Mouse (Mus musculus): Measurements from ENCODE around the gene Cox20.
"Not testable (repeated sequence)": the region's sequence is repeated elsewhere in the genome, so short reads cannot be mapped to it uniquely, and the experiment has no call there.

Cox20 gene

GRCm38 (mm10) chr1:178320038-178320722 is 1.2 kb downstream of the Cox20 start:
- in situ Hi-C loops (cut with MboI, MseI): no loop called here

DNA sequence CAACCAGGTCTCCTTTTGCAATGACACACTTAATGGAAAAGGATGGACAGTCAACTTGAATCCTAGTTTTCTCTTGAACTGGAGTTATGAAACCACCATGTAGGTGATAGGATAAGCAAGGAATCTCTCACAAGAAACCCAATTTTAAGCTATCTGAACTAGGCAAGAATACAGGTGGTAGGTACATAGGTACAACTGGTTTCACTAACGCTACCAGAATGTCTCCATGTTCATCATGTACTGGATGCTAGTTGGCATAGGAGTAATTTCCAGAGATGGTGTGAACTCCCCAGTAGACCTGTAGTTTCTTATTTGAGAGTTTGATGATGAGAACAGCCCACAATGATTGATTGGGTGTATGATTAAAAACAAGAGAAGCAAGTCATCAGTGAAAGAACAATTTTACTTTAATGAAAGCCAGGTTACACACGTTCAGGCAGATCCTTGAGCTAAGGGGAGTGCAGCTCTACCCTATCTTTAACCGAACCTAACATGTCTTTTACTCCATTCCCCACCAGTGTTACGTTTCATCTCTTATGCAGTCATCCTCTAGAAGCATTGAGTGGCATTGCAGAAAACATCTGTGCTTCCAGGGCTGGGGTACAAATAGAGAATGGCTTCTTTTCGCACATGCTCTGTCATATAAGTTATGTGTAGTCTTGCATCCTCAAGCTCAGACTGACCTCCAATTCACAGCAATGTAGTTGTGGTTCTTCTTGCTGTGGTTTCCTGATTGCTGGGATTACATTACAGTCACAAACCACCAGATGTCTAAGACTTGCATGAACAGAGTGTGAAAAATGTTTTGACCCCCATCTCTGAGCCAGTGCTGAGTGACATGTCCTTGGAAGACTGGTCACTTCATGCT is 2.0 kb downstream of the Cox20 start:
- in situ Hi-C loops (cut with MboI, MseI): no loop called here

DNA sequence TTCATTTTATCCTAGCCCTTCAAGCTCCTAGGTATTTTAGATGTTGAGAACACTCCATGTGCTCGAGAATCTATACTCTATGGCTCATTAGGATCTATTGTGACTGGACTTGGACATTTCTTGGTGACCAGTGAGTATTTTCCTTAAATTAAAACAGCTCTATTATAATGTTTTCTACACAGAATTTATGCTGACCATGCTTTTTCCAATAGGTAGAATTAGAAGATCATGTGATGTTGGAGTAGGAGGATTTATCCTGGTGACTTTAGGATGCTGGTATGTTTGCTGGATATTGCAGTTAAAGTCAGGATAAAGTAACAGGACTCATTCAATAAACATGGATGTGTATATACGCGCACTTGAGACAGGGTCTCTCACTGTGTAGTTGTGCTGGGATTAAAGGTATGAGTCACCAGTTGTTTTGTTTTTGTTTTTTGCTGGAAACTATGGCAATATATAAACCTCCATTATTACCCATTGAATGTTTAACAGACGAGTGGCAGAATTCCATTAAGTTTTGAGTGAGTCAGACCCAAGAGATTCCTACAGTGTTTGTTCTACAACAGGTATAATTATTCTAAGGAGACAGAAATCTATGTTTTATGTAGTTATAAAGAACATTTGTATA is 2.9 kb downstream of the Cox20 start:
- in situ Hi-C loops (cut with MboI, MseI): no loop called here

DNA sequence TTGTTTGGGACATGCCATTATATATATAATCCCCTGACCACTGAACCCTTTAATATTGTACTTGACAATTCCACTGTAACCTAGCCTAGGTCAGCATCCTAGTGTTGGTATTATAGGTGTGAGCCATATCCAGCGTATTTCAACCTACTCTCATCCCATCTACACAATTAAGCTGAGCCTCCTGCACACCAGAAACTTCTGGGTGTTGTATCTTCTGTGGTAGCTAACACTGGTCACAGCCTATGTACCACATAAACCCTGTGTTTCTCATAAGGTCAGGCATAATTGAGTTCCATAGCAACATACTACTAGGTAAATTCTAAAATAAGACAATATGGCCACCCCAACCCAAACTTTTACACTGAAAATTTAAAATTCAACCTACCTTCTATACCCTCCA is 4.3 kb downstream of the Cox20 start:
- in situ Hi-C loops (cut with MboI, MseI): no loop called here

DNA sequence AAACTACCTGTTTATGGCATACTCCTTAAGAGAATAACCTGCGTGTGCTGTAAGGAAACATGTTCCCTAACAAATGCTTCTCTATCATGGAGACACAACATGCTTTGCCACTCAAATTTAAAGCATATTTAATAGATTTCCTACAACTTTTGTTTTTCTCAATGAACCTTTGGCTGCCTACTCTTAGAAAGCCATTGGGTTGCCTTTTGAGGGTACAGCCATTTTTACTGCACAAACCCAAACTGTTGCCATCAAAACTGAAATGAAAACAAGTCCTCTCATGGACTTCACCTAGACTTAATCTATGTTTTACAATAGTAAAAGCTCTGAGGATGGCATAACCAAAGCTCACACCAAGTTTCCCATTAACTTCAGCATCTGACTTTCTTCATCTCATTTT is 5.6 kb downstream of the Cox20 start:
- in situ Hi-C loops (cut with MboI, MseI): no loop called here

DNA sequence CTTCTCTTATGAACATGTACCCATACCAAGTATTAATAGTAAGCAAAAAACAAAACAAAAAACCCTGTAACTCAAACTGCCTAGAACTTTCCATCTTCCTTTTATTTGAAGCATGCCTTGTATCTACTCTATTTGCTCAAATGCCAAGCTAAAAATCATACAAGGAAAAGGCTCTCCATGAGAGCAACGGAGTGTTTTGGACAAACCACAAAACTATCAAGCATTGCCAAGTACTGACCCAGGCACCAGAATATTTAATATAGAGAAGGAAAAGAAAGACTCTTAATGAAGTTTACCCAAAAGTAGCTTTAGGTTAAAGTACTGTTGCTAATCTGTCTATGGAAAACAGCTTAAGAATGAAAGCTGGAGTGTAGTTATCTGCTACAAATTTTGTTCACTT is 7.4 kb downstream of the Cox20 start:
- in situ Hi-C loops (cut with MboI, MseI): no loop called here

DNA sequence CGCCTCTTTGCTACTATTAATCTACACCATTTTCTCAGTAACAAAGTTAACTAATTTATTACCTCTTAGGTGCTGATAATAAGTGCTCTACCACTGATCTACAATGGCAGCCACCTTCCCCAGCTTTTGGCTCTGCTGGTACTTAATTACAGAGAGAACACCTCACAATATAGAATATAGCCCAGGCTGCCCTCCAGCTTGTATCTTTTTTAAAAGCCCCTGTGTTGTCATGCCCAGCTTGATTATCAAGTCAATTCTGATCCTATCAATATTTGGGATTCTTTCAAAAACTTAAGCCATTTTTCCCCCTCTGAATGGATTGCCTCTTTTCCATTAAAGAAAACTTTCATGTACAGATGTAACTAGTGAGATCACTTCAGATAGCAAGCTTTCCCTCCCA is 8.0 kb downstream of the Cox20 start:
- in situ Hi-C loops (cut with MboI, MseI): no loop called here

DNA sequence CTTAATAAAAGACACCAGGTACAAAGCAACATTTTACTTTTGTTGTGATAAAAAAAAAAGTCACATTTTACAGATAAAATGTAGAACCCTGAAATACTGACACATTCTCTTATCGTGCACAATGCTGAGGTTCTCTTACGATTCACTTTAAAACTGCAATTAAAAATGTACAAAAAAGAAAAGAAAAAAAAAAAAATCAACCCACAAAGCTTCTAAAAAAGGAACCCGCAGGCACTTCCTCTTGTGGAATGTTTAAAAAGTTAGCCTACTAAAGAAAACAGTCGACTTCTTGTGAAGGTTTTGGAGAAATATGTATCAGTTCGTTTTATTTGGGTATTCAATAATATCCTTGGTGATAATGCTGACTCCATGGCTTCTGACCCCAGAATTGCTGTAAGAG is 10.1 kb downstream of the Cox20 start:
- in situ Hi-C loops (cut with MboI, MseI): no loop called here

GRCm38 (mm10) chr1:178329946-178330345 is 11.0 kb downstream of the Cox20 start:
- in situ Hi-C loops (cut with MboI, MseI): loop anchor here (5.0 kb wide), 1 partner anchor 77 kb away; the partner anchor contains the start of gene Efcab2

GRCm38 (mm10) chr1:178335860-178336261 is 16.9 kb downstream of the Cox20 start:
- in situ Hi-C loops (cut with MboI, MseI): no loop called here

GRCm38 (mm10) chr1:178336289-178336775 is 17.4 kb downstream of the Cox20 start:
- in situ Hi-C loops (cut with MboI, MseI): no loop called here

DNA sequence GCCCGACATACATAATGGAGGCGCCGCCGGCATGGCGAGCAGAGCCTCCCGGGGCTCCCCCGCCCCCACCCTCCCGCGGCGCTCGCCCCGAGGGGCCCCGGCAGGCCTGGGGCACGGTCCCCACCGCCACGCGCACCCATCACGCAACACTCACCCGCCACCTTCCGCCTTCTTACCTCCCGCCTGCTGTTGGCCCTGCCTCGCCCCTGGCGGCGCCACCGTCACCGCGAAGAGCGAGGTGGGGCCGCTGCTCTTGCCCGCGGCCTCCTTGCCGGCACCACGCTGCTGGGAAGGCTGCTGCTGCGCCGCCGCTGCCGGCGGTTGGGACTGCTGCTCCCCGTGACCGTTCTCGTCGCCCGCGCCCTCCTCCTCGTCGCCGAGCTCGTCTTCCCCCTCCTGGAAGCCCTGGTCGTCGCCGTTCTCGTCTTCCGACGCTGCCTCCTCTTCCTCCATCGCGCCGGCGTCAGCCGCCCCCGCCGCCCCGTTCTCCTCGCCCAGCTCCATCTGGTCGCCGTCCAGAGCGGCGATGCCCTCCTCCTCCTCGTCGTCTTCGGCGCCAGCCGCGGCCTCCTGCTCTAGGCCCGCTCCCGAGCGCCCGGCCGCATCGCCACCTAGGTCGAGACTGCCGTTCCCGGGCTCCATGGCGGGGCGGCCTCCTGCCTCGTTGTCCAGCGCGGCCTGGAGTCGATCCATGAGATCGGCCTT is 18.0 kb downstream of the Cox20 start:
- in situ Hi-C loops (cut with MboI, MseI): no loop called here

- in situ Hi-C loops (cut with MboI, MseI): no loop called here
Observed at GRCm38 (mm10) chr1:178337551-178338317, 18.8 kb downstream of the Cox20 start, which contains the start of gene Hnrnpu. Hnrnpu (minus strand) TSS chr1:178337797.

GRCm38 (mm10) chr1:178338318-178338641 is 19.4 kb downstream of the Cox20 start:
- in situ Hi-C loops (cut with MboI, MseI): no loop called here

DNA sequence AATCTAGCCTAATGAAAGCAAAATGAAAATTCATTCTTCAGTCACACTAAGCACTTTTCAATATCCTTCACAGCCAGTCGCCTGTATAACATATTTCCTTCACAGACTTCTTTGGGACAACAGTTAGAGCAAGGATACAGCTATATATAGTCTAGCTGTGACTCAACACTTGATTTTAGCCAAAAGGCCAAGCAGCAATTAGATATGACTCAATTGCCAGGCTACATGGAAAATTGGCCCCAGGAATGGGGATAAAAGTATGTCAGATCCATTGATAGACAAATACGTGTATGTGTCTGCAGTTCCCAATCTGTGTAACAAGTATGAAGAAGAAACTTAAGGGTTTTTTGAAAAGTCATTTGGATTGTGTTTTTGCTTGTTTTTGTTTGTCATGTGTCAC is 21.3 kb downstream of the Cox20 start:
- in situ Hi-C loops (cut with MboI, MseI): no loop called here

DNA sequence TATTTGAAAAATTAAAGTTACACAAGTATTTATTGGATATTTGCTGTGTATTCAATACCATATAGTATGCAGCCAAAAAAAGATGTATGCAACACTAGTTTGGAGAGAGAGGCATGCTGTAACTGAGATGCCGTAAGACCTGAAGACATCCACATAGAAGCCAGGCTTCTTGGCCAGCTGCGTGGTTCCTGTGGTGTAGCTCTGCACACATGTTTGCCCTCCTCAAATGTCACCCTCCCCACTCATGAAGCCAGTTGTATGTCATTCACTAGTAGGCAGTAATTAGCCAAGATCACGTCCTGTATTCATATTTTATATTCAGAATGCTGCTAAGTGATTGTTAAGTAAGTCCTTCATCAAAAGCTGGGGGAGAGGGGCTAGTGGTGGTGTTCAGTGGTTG is 22.5 kb downstream of the Cox20 start:
- in situ Hi-C loops (cut with MboI, MseI): no loop called here

DNA sequence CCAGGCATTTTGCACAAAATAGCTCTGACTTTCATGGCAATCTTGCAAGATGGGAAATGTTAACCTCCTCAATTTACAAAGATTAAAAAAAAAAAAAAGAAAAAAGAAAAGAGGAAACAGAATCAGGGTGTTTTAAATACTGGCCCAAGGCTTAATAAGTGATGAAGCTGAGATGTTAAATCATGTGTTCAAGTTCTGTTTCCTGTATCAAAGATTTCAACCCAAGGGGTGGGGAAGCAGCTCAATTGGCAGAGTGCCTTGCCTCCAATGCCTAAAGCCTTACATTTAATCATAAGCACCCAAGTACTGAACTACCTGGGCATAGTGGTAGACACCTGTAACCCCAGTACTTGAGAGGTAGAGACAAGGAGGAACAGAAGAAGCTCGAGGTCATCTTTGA is 23.1 kb downstream of the Cox20 start:
- in situ Hi-C loops (cut with MboI, MseI): no loop called here

DNA sequence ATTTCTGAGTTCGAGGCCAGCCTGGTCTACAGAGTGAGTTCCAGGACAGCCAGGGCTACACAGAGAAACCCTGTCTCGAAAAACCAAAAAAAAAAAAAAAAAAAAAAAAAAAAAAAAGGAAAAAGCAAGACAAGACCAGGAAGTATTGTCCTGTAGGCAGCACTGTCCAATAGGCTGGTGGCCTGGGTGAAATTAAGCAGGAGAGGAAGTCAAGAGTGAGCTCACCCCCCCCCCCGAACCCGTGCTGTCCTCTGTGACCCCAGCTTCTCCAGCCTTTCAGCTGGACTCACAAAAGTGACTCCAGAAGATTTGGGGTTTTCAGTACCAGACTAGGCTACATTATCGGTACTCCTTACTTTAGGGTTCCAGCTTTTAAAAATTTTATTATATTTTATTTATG is 23.7 kb downstream of the Cox20 start:
- in situ Hi-C loops (cut with MboI, MseI): no loop called here

DNA sequence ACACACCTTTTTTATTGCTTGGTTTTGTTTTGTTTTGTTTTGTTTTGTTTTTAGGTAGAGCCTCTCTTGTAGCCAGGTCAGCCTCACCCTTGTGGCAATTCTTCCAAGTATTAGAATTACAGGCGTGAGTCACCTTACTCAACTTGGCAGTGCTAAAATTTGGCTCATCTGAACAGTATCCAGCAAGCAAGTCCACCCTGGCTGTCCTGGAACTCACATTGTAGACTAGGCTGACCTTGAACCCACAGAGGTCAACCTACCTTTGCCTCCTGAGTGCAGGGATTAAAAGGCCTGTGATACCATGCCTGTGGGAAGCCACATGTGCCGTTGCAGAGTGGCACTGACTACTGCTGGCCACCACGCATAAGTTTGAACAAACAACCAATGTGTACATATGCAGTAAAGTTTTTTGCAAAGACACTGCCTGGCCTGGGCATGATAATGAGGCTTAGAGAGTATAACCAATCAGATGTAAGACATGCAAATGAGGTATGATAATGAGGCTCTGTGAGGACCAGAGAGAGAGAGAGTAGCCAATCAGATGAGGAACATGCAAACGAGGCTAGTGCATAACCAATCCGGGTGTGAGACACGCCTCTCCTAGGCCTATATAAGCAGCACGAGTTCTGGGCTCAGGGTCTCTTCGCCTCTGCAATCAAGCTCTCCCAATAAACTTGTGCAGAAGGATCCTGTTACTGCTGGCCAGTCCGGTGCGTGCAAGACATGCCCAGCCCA is 25.3 kb downstream of the Cox20 start:
- in situ Hi-C loops (cut with MboI, MseI): not testable (repeated sequence)

GRCm38 (mm10) chr1:178350792-178351191 is 31.9 kb downstream of the Cox20 start:
- in situ Hi-C loops (cut with MboI, MseI): loop anchor here (10.0 kb wide), 2 partner anchors 56 to 1086 kb away; no protein-coding TSS in a partner anchor
